Mouse (Mus musculus): ENCODE data around the gene Frmpd4. TPM values are rescaled to one million over a fixed set of nuclear protein-coding genes. Genes with fewer than 3 reads are reported as not detected.

Frmpd4 gene
- polyA plus RNA-seq, 1 experiment from 2014 or later: 0.05 TPM

- Histone ChIP-seq H3K4me1 (no peaks in the 10 kb centered on the region), H3K36me3 (no peaks in the 10 kb centered on the region), H3K9me3 (replicated peaks) (no peaks in the 10 kb centered on the region), H3K27me3 (ENCODE audit: low read depth, poor library complexity, severe bottlenecking) (peaks cover 92% of the 10 kb centered on the region), H3K27ac (no peak overlapping the region), H3K4me3 (no peak overlapping the region)
- no peak for DNase-seq (ENCODE audit: low spot score)
- 62% methylated on average over 4 of the region's 4 CpGs for WGBS
Observed at GRCm38 (mm10) chrX:167483409-167484177, 1093.4 kb downstream of the Frmpd4 start.

- H3K27me3 ChIP-seq (ENCODE audit: low read depth, poor library complexity, severe bottlenecking): peaks cover 95% of the 10 kb centered on the region
- no peaks in the 10 kb centered on the region for H3K9me3 ChIP-seq (replicated peaks)
Observed at GRCm38 (mm10) chrX:167477636-167478035, 1099.4 kb downstream of the Frmpd4 start.

GRCm38 (mm10) chrX:167434883-167435282, 1142.1 kb downstream of the Frmpd4 start:
- Histone ChIP-seq H3K27me3 (ENCODE audit: low read depth, poor library complexity, severe bottlenecking) (peaks cover 49% of the 10 kb centered on the region), H3K4me3 (no peak overlapping the region), H3K9me3 (replicated peaks) (no peaks in the 10 kb centered on the region)

More at GRCm38 (mm10) chrX:167477636-167478035, 1099.4 kb downstream of the Frmpd4 start:
- 91% methylated on average over 6 of the region's 6 CpGs for WGBS
- H3K36me3 ChIP-seq: no peaks in the 10 kb centered on the region
- H3K4me1 ChIP-seq: no peaks in the 10 kb centered on the region
- no peak overlapping the region for H3K27ac ChIP-seq
- H3K4me3 ChIP-seq: no peak overlapping the region
- no peak for DNase-seq (ENCODE audit: low spot score)

GRCm38 (mm10) chrX:167433950-167434349, 1143.1 kb downstream of the Frmpd4 start:
- WGBS: 77% methylated on average over 2 of the region's 2 CpGs
- H3K27me3 ChIP-seq (ENCODE audit: low read depth, poor library complexity, severe bottlenecking): peaks cover 55% of the 10 kb centered on the region

More at GRCm38 (mm10) chrX:167434883-167435282, 1142.1 kb downstream of the Frmpd4 start:
- Histone ChIP-seq H3K27ac (no peak overlapping the region), H3K36me3 (no peaks in the 10 kb centered on the region), H3K4me1 (no peaks in the 10 kb centered on the region)
- no peak for DNase-seq (ENCODE audit: low spot score)

More at GRCm38 (mm10) chrX:167433950-167434349, 1143.1 kb downstream of the Frmpd4 start:
- DNase-seq (ENCODE audit: low spot score): no peak
- Histone ChIP-seq H3K27ac (no peak overlapping the region), H3K9me3 (replicated peaks) (no peaks in the 10 kb centered on the region), H3K36me3 (no peaks in the 10 kb centered on the region), H3K4me3 (no peak overlapping the region), H3K4me1 (no peaks in the 10 kb centered on the region)

Other genes starting within 250 kb of the Frmpd4 start
- 26.9 and 29.4 TPM in 2 replicates for gene Msl3, start 96.7 kb upstream of the Frmpd4 start, polyA plus RNA-seq (2016; fragmentation: Nextera tagmentation; extraction: Ambion mirVana)
- gene Arhgap6, start 217.9 kb upstream of the Frmpd4 start, polyA plus RNA-seq (2016; fragmentation: Nextera tagmentation; extraction: Ambion mirVana): 1.2 TPM in 2 replicates

Measured in limb, embryonic 10.5 days (tissue).